Mouse (Mus musculus) thymus, adult 2 months (tissue): Measurements from ENCODE around the gene Zfp57. TPM values are rescaled to one million over a fixed set of nuclear protein-coding genes. Genes with fewer than 3 reads are reported as not detected.

Source experiments
- DNase-seq: peaks from one replicate; pipeline ENCODE4 v3.0.0; 2021
- H3K27ac ChIP-seq: fragments of 200-500 bp; 2 replicates; pipeline ENCODE4 v1.5.1; 2012; ENCODE audit warnings: low read length, control low read depth; ENCODE audit not compliant: control insufficient read depth, insufficient read depth
- H3K27me3 ChIP-seq: fragments of 200-500 bp; 2 replicates; pipeline ENCODE4 v1.6.1; 2012; ENCODE audit warnings: mild to moderate bottlenecking, low read length, moderate library complexity, mixed read lengths; ENCODE audit not compliant: control insufficient read depth, insufficient read depth
- H3K36me3 ChIP-seq: fragments of 200-500 bp; 2 replicates; pipeline ENCODE4 v1.6.1; 2012; ENCODE audit warnings: mild to moderate bottlenecking, low read length, moderate library complexity; ENCODE audit not compliant: control insufficient read depth, insufficient read depth
- H3K4me1 ChIP-seq: fragments of 200-500 bp; replicated peaks from 2 replicates; pipeline ENCODE4 v1.6.1; 2012; ENCODE audit warnings: low read length; ENCODE audit not compliant: control insufficient read depth, insufficient read depth
- H3K4me3 ChIP-seq: fragments of 200-500 bp; 2 replicates; pipeline ENCODE4 v1.5.1; 2012; ENCODE audit warnings: mild to moderate bottlenecking, low read length, control low read depth, moderate library complexity; ENCODE audit not compliant: control insufficient read depth, insufficient read depth
- CTCF ChIP-seq: fragments of 200-500 bp; IDR thresholded peaks from 2 replicates; pipeline ENCODE4 v1.5.1; 2012; ENCODE audit warnings: mild to moderate bottlenecking, control low read depth, low read length, moderate library complexity, borderline replicate concordance; ENCODE audit not compliant: control insufficient read depth, poor library complexity, insufficient read depth; ENCODE audit errors: extremely low read depth
- POLR2A ChIP-seq: fragments of 200-500 bp; IDR thresholded peaks from 2 replicates; pipeline ENCODE4 v1.6.1; 2012; ENCODE audit warnings: mild to moderate bottlenecking, low read length, control low read depth, moderate library complexity; ENCODE audit not compliant: control insufficient read depth, poor library complexity, insufficient read depth; ENCODE audit errors: extremely low read depth
- WGBS: fragments of 180-500 bp; shearing (Covaris S2); methylation state at CpG from one replicate; pipeline ENCODE4 v1.1.7; 2018; 5-methylcytosine and 5-hydroxymethylcytosine counted together
- polyA plus RNA-seq: library from polyadenylated mRNA; depleted of rRNA; stranded (reverse); fragments of >200 nt; gene quantifications from 2 replicates; pipeline ENCODE4 v1.2.3, GENCODE M21; 2012

The Zfp57 gene
- polyA plus RNA-seq, 1 experiment, result 1.1 TPM

DNA sequence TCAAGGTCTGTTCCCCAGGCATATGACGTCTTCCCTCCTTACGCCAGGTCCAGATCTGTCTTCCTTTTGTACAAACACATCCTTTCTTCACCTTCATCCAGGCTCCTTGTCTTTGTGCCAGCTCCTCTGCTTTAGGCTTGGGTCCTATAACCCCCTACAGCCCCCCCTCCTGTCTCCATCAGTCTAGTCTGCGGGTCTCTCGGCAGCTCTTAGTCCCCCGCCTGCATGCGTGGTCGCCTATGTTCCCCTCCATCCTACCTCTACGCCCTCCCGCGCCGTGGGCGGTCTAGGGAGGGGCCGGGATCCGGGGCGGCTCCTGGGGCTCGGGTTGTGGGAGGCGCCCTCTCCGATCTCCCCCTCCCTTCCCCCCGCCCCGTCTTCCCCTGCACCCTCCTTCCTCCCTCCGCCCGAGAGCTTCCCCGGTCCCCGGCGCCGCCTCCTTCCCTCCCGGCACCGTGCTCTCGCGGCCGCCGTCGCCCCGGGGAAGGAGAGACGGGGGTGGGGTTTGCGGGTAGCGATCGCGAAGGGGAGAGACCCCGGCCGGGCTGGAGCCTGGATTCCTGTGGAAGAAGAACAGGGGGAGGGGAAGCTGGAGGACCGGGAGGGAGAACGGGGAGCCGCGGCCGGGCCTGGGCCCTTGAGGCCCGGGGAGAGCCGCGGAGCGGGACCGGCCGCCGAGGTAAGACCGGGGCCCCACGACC, 44.8 kb downstream of the Zfp57 start, which contains the start of gene Gabbr1:
Gene Gabbr1 (plus strand): TSS at position 356 of the 701 bp plus-strand sequence.
- under 1% methylated on average over 53 of the region's 55 CpGs for WGBS

GRCm38 (mm10) chr17:37046312-37047112, 45.5 kb downstream of the Zfp57 start:
- under 1% methylated on average over 56 of the region's 58 CpGs for WGBS
- H3K4me3 ChIP-seq, result peak overlapping the region; percentile 88
- no peaks in the 10 kb centered on the region for H3K36me3 ChIP-seq
- peak; percentile 76 for DNase-seq
- TF ChIP-seq CTCF, result no peak
- TF ChIP-seq POLR2A, result no peak
- H3K27ac ChIP-seq, result peak overlapping the region; percentile 54
- peaks cover 7% of the 10 kb centered on the region for H3K27me3 ChIP-seq
- peaks cover 30% of the 10 kb centered on the region for H3K4me1 ChIP-seq

More for the DNA sequence above, 44.8 kb downstream of the Zfp57 start, which contains the start of gene Gabbr1:
- peak; percentile 88 for DNase-seq
- Histone ChIP-seq H3K36me3 (no peaks in the 10 kb centered on the region), H3K27me3 (peaks cover 7% of the 10 kb centered on the region), H3K4me1 (peaks cover 30% of the 10 kb centered on the region), H3K4me3 (peak within 1 kb of the TSS; percentile 88), H3K27ac (peak within 1 kb of the TSS; percentile 54)
- 0 out of 2 replicates have a peak, but pooled peaks have one; percentile 9 for TF ChIP-seq CTCF
- peak; percentile 44; the same call in 1 of the 2 replicates for TF ChIP-seq POLR2A

GRCm38 (mm10) chr17:37047332-37047976, 46.5 kb downstream of the Zfp57 start:
- Histone ChIP-seq H3K4me3 (no peak overlapping the region), H3K27ac (no peak overlapping the region), H3K36me3 (no peaks in the 10 kb centered on the region), H3K27me3 (peaks cover 7% of the 10 kb centered on the region), H3K4me1 (peaks cover 30% of the 10 kb centered on the region)
- TF ChIP-seq CTCF (no peak), POLR2A (no peak)
- DNase-seq, result peak; percentile 19
- WGBS, result 89% methylated on average over 19 of the region's 19 CpGs

GRCm38 (mm10) chr17:37047981-37048380, 47.0 kb downstream of the Zfp57 start:
- Histone ChIP-seq H3K27me3 (peaks cover 7% of the 10 kb centered on the region), H3K36me3 (no peaks in the 10 kb centered on the region), H3K27ac (no peak overlapping the region), H3K4me1 (peaks cover 30% of the 10 kb centered on the region), H3K4me3 (no peak overlapping the region)
- TF ChIP-seq CTCF (no peak), POLR2A (no peak)
- 51% methylated on average over 3 of the region's 3 CpGs for WGBS
- no peak for DNase-seq

DNA sequence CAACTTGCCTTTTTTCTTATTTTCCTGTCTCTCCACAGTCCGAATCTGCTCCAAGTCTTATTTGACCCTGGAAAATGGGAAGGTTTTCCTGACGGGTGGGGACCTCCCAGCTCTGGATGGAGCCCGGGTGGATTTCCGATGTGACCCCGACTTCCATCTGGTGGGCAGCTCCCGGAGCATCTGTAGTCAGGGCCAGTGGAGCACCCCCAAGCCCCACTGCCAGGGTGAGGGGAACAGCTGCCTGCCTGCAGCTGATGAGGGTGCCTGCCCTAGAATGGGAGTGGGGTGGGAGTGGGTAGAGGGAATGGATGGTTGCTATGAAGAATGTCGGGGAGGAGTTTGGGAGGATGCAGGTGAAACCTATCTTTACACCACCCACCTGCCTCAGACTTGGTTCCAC, 47.4 kb downstream of the Zfp57 start:
- Histone ChIP-seq H3K4me1 (peaks cover 30% of the 10 kb centered on the region), H3K4me3 (no peak overlapping the region), H3K36me3 (no peaks in the 10 kb centered on the region), H3K27me3 (peaks cover 7% of the 10 kb centered on the region), H3K27ac (no peak overlapping the region)
- TF ChIP-seq CTCF (no peak), POLR2A (no peak)
- peak; percentile 10 for DNase-seq
- WGBS, result 91% methylated on average over 7 of the region's 7 CpGs

GRCm38 (mm10) chr17:37049570-37050310, 48.8 kb downstream of the Zfp57 start:
- Histone ChIP-seq H3K4me3 (peak overlapping the region; percentile 17), H3K4me1 (peaks cover 30% of the 10 kb centered on the region), H3K36me3 (peaks cover 3% of the 10 kb centered on the region; the same call in 1 of the 2 replicates), H3K27me3 (peaks cover 7% of the 10 kb centered on the region), H3K27ac (no peak overlapping the region)
- 21% methylated on average over 39 of the region's 39 CpGs for WGBS
- DNase-seq, result peak; percentile 71
- TF ChIP-seq CTCF (peak; percentile 52; the same call in 1 of the 2 replicates), POLR2A (no peak)
